15 mouse cellular contexts compared by ENCODE assay signal in the genomic region with DNA sequence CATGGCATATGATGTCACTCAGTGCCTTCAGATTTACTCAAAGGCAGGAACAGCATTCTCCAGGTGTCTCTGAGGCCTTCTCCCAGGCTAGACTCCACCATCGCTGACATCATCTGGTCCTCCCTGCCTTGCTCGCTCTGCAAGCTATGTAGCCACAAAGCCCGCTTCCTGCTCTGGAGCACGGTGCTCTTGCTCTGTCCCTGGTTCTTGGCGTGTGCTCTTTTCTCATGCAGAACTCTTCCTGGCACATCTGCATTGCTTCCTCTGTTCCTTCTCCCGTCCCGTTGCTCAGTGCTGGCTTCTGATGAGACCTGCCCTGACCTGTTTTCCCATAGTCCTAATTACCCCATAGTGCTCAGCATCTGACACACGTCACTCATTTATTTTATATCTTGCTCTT.
"Had no signal": no experiment of that assay in that cellular context is flagged by ENCODE, and none has a peak within 500 bp of the region (broad histone marks: within the 10 kb centered on the region; RNA-seq: fewer than 3 reads in every experiment).

No protein-coding gene starts in this region.

- ATAC-seq: hindbrain, postnatal 0 days; intestine, embryonic 16.5 days had no signal

- DNase-seq: gastrocnemius, postnatal 14 days; gastrocnemius, postnatal 36 days; heart, adult 18-20 months; heart, postnatal 14 days; heart, postnatal 36 days; kidney, adult 11 months; kidney, adult 2 months; kidney, adult 9 months; kidney, postnatal 14 days; kidney, postnatal 36 days; layer of hippocampus, adult 9-11 months; layer of hippocampus, postnatal 36 days; left cerebral cortex, postnatal 4 days had no signal
